Mouse (Mus musculus): Measurements from ENCODE around the gene Cfdp1. TPM values are rescaled to one million over a fixed set of nuclear protein-coding genes. Genes with fewer than 3 reads are reported as not detected.
A peak's percentile ranks its signal among the peaks of the same experiment; 100 is the strongest.
"Not testable (repeated sequence)": the region's sequence is repeated elsewhere in the genome, so short reads cannot be mapped to it uniquely, and the experiment has no call there.

Gene Cfdp1
- polyA plus RNA-seq, 2 experiments = 129 to 210 TPM

DNA sequence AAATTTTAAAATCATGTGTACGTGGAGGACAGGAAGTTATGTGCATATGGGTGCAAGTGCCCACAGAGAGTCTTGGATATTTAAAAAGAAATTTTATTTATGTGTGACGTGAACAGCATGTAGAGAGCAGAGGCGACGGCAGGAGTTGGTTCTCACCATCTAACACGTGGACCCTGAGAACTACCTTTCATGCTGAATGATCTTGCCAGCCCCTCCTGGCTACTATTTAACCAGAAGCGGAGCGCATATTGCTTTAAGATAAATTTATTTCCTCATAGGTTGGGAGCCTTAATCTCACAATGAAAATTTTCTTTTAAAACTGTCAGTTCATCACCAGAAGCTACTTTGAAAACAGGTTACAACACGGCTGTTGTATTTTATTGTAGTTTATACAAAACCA, 10.6 kb upstream of the Cfdp1 start:
- H3K27ac ChIP-seq (replicated peaks; ENCODE audit: low read depth, low read length) = no peak overlapping the region
- H3K9me3 ChIP-seq (ENCODE audit: control insufficient read depth, low read length) = no peaks in the 10 kb centered on the region
- peaks cover 20% of the 10 kb centered on the region for H3K36me3 ChIP-seq (ENCODE audit: control insufficient read depth, insufficient read depth, low read length)
- TF ChIP-seq POLR2A (IDR thresholded peaks at IDR 0.05; ENCODE audit: borderline replicate concordance, extremely low read depth, insufficient read depth, insufficient read length) = no peak
- no peaks in the 10 kb centered on the region for H3K4me1 ChIP-seq (ENCODE audit: control insufficient read depth, insufficient read depth, low read length)
- ATAC-seq (ENCODE audit: low FRiP score, low read depth) (no peak), DNase-seq (ENCODE audit: low spot score) (no peak)
- no peak overlapping the region for H3K4me3 ChIP-seq (replicated peaks; ENCODE audit: low read length)
- no peak overlapping the region for H3K9ac ChIP-seq (ENCODE audit: low read depth, low read length, severe bottlenecking)
- H3K4me2 ChIP-seq (replicated peaks; ENCODE audit: low read depth, low read length, severe bottlenecking) = no peak overlapping the region
- no peaks in the 10 kb centered on the region for H3K27me3 ChIP-seq (ENCODE audit: control insufficient read depth, insufficient read depth, low read length)
- whole genome bisulfite sequencing = 93% methylated on average over 8 of the region's 8 CpGs

- Histone ChIP-seq H3K4me1 (ENCODE audit: control insufficient read depth, insufficient read depth, low read length) (no peaks in the 10 kb centered on the region), H3K9me3 (ENCODE audit: control insufficient read depth, low read length) (no peaks in the 10 kb centered on the region), H3K4me2 (replicated peaks; ENCODE audit: low read depth, low read length, severe bottlenecking) (no peak overlapping the region), H3K4me3 (replicated peaks; ENCODE audit: low read length) (no peak overlapping the region), H3K9ac (ENCODE audit: low read depth, low read length, severe bottlenecking) (no peak overlapping the region), H3K27ac (replicated peaks; ENCODE audit: low read depth, low read length) (no peak overlapping the region), H3K27me3 (ENCODE audit: control insufficient read depth, insufficient read depth, low read length) (no peaks in the 10 kb centered on the region), H3K36me3 (ENCODE audit: control insufficient read depth, insufficient read depth, low read length) (peaks cover 20% of the 10 kb centered on the region)
- DNase-seq (ENCODE audit: low spot score) (no peak), ATAC-seq (ENCODE audit: low FRiP score, low read depth) (no peak)
- TF ChIP-seq POLR2A (IDR thresholded peaks at IDR 0.05; ENCODE audit: borderline replicate concordance, extremely low read depth, insufficient read depth, insufficient read length) = no peak
- 77% methylated on average over 4 of the region's 4 CpGs for WGBS
These were observed 9.2 kb upstream of the Cfdp1 start for GRCm38 (mm10) chr8:111863280-111863679.

- no peak for TF ChIP-seq POLR2A (IDR thresholded peaks at IDR 0.05; ENCODE audit: borderline replicate concordance, extremely low read depth, insufficient read depth, insufficient read length)
- Histone ChIP-seq H3K27me3 (ENCODE audit: control insufficient read depth, insufficient read depth, low read length) (no peaks in the 10 kb centered on the region), H3K4me2 (replicated peaks; ENCODE audit: low read depth, low read length, severe bottlenecking) (no peak overlapping the region), H3K9ac (ENCODE audit: low read depth, low read length, severe bottlenecking) (no peak overlapping the region), H3K9me3 (ENCODE audit: control insufficient read depth, low read length) (no peaks in the 10 kb centered on the region), H3K36me3 (ENCODE audit: control insufficient read depth, insufficient read depth, low read length) (no peaks in the 10 kb centered on the region; the same call in 1 of the 2 replicates), H3K4me3 (replicated peaks; ENCODE audit: low read length) (no peak overlapping the region), H3K27ac (replicated peaks; ENCODE audit: low read depth, low read length) (no peak overlapping the region), H3K4me1 (ENCODE audit: control insufficient read depth, insufficient read depth, low read length) (peaks cover 4% of the 10 kb centered on the region)
- no peak for DNase-seq (ENCODE audit: low spot score)
- ATAC-seq (ENCODE audit: low FRiP score, low read depth) = no peak
- 94% methylated on average over 12 of the region's 12 CpGs for WGBS
These were observed 1.9 kb upstream of the Cfdp1 start for GRCm38 (mm10) chr8:111855977-111856376.

DNA sequence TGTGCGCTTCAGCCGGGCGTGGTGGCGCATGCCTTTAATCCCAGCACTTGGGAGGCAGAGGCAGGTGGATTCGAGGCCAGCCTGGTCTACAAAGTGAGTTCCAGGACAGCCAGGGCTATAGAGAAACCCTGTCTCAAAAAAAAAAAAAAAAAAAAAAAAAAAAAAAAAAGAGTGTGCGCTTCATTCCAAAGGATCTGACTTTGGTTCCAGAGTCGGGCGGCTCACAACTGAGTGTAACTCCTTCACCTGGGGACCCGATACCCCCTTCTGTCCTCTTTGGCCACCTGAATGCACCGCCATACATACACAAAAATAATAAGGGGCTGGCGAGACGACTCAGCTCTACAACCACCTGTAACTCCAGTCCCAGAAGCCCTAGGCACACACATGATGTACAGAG, 872 bp downstream of the Cfdp1 start:
- DNase-seq (ENCODE audit: low spot score); H3K9me3 ChIP-seq (ENCODE audit: control insufficient read depth, low read length); H3K36me3 ChIP-seq (ENCODE audit: control insufficient read depth, insufficient read depth, low read length); H3K4me1 ChIP-seq (ENCODE audit: control insufficient read depth, insufficient read depth, low read length); ATAC-seq (ENCODE audit: low FRiP score, low read depth); H3K27ac ChIP-seq (replicated peaks; ENCODE audit: low read depth, low read length); H3K27me3 ChIP-seq (ENCODE audit: control insufficient read depth, insufficient read depth, low read length): not testable (repeated sequence)
- 55% methylated on average over 12 of the region's 12 CpGs for WGBS
- H3K9ac ChIP-seq (ENCODE audit: low read depth, low read length, severe bottlenecking) = peak overlapping the region; percentile 83
- H3K4me2 ChIP-seq (replicated peaks; ENCODE audit: low read depth, low read length, severe bottlenecking) = peak overlapping the region; percentile 74
- peak overlapping the region; percentile 97 for H3K4me3 ChIP-seq (replicated peaks; ENCODE audit: low read length)

- H3K27ac ChIP-seq (replicated peaks; ENCODE audit: low read depth, low read length) = no peak overlapping the region
- no peak overlapping the region for H3K9ac ChIP-seq (ENCODE audit: low read depth, low read length, severe bottlenecking)
- peaks cover 31% of the 10 kb centered on the region for H3K36me3 ChIP-seq (ENCODE audit: control insufficient read depth, insufficient read depth, low read length)
- DNase-seq (ENCODE audit: low spot score) (no peak), ATAC-seq (ENCODE audit: low FRiP score, low read depth) (no peak)
- no peaks in the 10 kb centered on the region for H3K27me3 ChIP-seq (ENCODE audit: control insufficient read depth, insufficient read depth, low read length)
- H3K4me3 ChIP-seq (replicated peaks; ENCODE audit: low read length) = no peak overlapping the region
- no peak for TF ChIP-seq POLR2A (IDR thresholded peaks at IDR 0.05; ENCODE audit: borderline replicate concordance, extremely low read depth, insufficient read depth, insufficient read length)
- H3K4me1 ChIP-seq (ENCODE audit: control insufficient read depth, insufficient read depth, low read length) = no peaks in the 10 kb centered on the region
- no peak overlapping the region for H3K4me2 ChIP-seq (replicated peaks; ENCODE audit: low read depth, low read length, severe bottlenecking)
- 96% methylated on average over 6 of the region's 6 CpGs for WGBS
- no peaks in the 10 kb centered on the region for H3K9me3 ChIP-seq (ENCODE audit: control insufficient read depth, low read length)
These were observed 7.3 kb downstream of the Cfdp1 start for GRCm38 (mm10) chr8:111846746-111847145.

GRCm38 (mm10) chr8:111835540-111835939, 18.6 kb downstream of the Cfdp1 start:
- ATAC-seq (ENCODE audit: low FRiP score, low read depth) = no peak
- H3K36me3 ChIP-seq (ENCODE audit: control insufficient read depth, insufficient read depth, low read length) = peaks cover 67% of the 10 kb centered on the region
- no peaks in the 10 kb centered on the region for H3K9me3 ChIP-seq (ENCODE audit: control insufficient read depth, low read length)
- no peak overlapping the region for H3K9ac ChIP-seq (ENCODE audit: low read depth, low read length, severe bottlenecking)
- 64% methylated on average over 1 of the region's 1 CpGs for WGBS
- DNase-seq (ENCODE audit: low spot score) = no peak
- H3K4me1 ChIP-seq (ENCODE audit: control insufficient read depth, insufficient read depth, low read length) = no peaks in the 10 kb centered on the region
- no peak overlapping the region for H3K4me2 ChIP-seq (replicated peaks; ENCODE audit: low read depth, low read length, severe bottlenecking)
- no peak overlapping the region for H3K27ac ChIP-seq (replicated peaks; ENCODE audit: low read depth, low read length)
- H3K4me3 ChIP-seq (replicated peaks; ENCODE audit: low read length) = no peak overlapping the region
- H3K27me3 ChIP-seq (ENCODE audit: control insufficient read depth, insufficient read depth, low read length) = no peaks in the 10 kb centered on the region
- TF ChIP-seq POLR2A (IDR thresholded peaks at IDR 0.05; ENCODE audit: borderline replicate concordance, extremely low read depth, insufficient read depth, insufficient read length) = no peak

Measured in limb, embryonic 14.5 days (tissue).